Mouse (Mus musculus): ENCODE data around the gene Hunk. TPM values are rescaled to one million over a fixed set of nuclear protein-coding genes. Genes with fewer than 3 reads are reported as not detected.

The Hunk gene
- polyA plus RNA-seq, 1 experiment from 2014 or later: 10.6 TPM

DNA sequence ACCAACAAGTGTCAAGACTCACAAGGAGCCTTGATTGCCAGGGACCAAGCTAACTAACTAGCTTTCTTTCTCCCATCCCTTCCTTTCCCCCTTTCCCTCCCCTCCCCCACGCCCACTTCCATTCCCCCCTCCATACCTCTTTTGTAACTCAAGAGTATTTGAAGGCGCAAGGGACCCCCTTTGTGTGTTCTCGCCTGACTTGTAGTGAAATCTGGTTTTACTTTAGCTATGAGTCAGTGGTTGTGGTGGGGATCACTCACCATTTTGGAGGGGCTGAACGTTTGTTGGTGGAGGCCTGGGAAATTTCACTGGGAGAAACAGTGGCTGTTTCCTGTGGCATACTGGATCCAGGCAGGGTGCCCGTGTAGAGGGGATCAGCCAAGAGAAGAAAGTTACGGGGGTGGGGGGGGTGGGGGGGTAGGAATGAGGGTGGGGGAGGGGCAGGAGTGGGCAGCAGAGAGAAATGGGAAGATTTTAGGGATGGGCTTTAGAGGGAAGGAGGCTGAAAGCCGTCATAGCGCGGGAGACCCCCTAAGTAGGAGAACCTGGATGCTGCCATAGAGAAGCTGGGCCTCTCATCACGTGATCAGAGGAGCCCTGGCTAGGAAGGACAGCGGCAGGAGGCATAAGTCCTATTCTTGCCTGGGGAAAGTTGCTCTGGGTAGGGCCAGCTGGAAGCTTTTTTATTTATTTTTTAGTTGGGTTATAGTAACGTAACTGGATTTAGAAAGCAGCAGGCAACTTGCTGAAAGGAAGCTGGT is 15.3 kb downstream of the Hunk start:
- DNase-seq (ENCODE audit: low spot score) (peak; percentile 43), ATAC-seq (peak; percentile 37)
- Histone ChIP-seq H3K36me3 (ENCODE audit: control insufficient read depth, insufficient read depth, low read length) (no peaks in the 10 kb centered on the region), H3K27ac (ENCODE audit: low read depth, low read length) (no peak overlapping the region), H3K9me3 (replicated peaks; ENCODE audit: control insufficient read depth, low read length) (no peaks in the 10 kb centered on the region), H3K9ac (ENCODE audit: low read length) (no peak overlapping the region), H3K4me3 (ENCODE audit: low read depth, low read length) (no peak overlapping the region), H3K27me3 (replicated peaks; ENCODE audit: control insufficient read depth, insufficient read depth, low read length) (no peaks in the 10 kb centered on the region), H3K4me2 (ENCODE audit: low read length) (0 out of 2 replicates have a peak overlapping the region, but pooled peaks have one; percentile 16), H3K4me1 (ENCODE audit: control insufficient read depth, insufficient read depth, low read length) (peaks cover 8% of the 10 kb centered on the region)
- WGBS: 9% methylated on average over 12 of the region's 12 CpGs

GRCm38 (mm10) chr16:90402292-90402691 is 16.5 kb downstream of the Hunk start:
- H3K4me2 ChIP-seq (ENCODE audit: low read length): no peak overlapping the region
- no peak overlapping the region for H3K9ac ChIP-seq (ENCODE audit: low read length)
- no peaks in the 10 kb centered on the region for H3K9me3 ChIP-seq (replicated peaks; ENCODE audit: control insufficient read depth, low read length)
- peaks cover 8% of the 10 kb centered on the region for H3K4me1 ChIP-seq (ENCODE audit: control insufficient read depth, insufficient read depth, low read length)
- no peaks in the 10 kb centered on the region for H3K36me3 ChIP-seq (ENCODE audit: control insufficient read depth, insufficient read depth, low read length)
- no peak for DNase-seq (ENCODE audit: low spot score)
- H3K27me3 ChIP-seq (replicated peaks; ENCODE audit: control insufficient read depth, insufficient read depth, low read length): no peaks in the 10 kb centered on the region
- no peak overlapping the region for H3K27ac ChIP-seq (ENCODE audit: low read depth, low read length)
- ATAC-seq: no peak
- 89% methylated on average over 7 of the region's 7 CpGs for WGBS
- no peak overlapping the region for H3K4me3 ChIP-seq (ENCODE audit: low read depth, low read length)

DNA sequence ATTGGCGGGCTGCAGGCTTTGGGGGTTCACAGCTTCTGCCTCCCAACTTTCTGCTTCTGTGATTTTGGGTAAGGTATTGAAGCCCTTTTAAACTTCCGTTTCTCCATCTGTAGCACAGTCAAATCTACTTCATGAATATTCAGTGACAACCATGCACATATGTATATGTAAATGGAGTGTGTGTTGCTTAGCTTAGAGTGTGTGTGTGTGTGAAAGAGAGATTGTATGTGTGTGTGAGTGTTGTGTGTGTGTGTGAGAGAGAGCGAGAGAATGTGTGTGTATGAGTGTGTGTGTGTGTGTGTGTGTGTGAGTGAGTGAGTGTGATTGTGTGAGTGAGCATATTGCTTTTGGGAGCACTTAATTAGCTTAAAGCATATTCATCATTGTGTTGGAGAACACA is 19.4 kb downstream of the Hunk start:
- DNase-seq (ENCODE audit: low spot score) (peak; percentile 71), ATAC-seq (peak; percentile 69)
- H3K4me2 ChIP-seq (ENCODE audit: low read length): no peak overlapping the region
- H3K9ac ChIP-seq (ENCODE audit: low read length): no peak overlapping the region
- H3K27me3 ChIP-seq (replicated peaks; ENCODE audit: control insufficient read depth, insufficient read depth, low read length): no peaks in the 10 kb centered on the region
- peak overlapping the region; percentile 55; the same call in 1 of the 2 replicates for H3K27ac ChIP-seq (ENCODE audit: low read depth, low read length)
- peaks cover 27% of the 10 kb centered on the region for H3K4me1 ChIP-seq (ENCODE audit: control insufficient read depth, insufficient read depth, low read length)
- H3K9me3 ChIP-seq (replicated peaks; ENCODE audit: control insufficient read depth, low read length): no peaks in the 10 kb centered on the region
- H3K4me3 ChIP-seq (ENCODE audit: low read depth, low read length): no peak overlapping the region
- no peaks in the 10 kb centered on the region for H3K36me3 ChIP-seq (ENCODE audit: control insufficient read depth, insufficient read depth, low read length)
- WGBS: 52% methylated on average over 3 of the region's 3 CpGs

DNA sequence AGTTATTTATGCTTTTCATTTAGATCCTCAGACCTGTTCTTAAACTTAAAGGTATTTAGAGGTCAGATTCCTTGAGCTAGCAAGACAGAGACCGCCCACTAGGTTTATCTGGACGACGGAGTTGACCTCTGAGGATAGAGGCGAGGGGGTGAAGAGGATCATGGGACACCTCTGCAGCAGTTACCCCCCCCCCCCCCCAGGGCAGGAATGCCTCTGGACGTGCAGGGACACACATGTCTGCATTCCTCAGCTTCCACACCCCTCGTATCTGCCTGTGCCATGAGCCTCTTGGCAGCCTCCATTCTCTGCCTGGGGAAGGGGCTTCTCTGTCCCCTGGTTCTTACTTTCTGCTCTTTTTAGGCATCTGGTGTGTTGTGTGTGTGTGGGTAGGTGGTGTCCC is 19.8 kb downstream of the Hunk start:
- H3K4me1 ChIP-seq (ENCODE audit: control insufficient read depth, insufficient read depth, low read length): peaks cover 27% of the 10 kb centered on the region
- peak; percentile 33; the same call in 1 of the 2 replicates for ATAC-seq
- no peak overlapping the region for H3K9ac ChIP-seq (ENCODE audit: low read length)
- H3K4me3 ChIP-seq (ENCODE audit: low read depth, low read length): no peak overlapping the region
- H3K36me3 ChIP-seq (ENCODE audit: control insufficient read depth, insufficient read depth, low read length): no peaks in the 10 kb centered on the region
- WGBS: 54% methylated on average over 6 of the region's 6 CpGs
- no peaks in the 10 kb centered on the region for H3K9me3 ChIP-seq (replicated peaks; ENCODE audit: control insufficient read depth, low read length)
- no peak overlapping the region for H3K4me2 ChIP-seq (ENCODE audit: low read length)
- no peak for DNase-seq (ENCODE audit: low spot score)
- H3K27ac ChIP-seq (ENCODE audit: low read depth, low read length): peak overlapping the region; percentile 55; the same call in 1 of the 2 replicates
- H3K27me3 ChIP-seq (replicated peaks; ENCODE audit: control insufficient read depth, insufficient read depth, low read length): no peaks in the 10 kb centered on the region

DNA sequence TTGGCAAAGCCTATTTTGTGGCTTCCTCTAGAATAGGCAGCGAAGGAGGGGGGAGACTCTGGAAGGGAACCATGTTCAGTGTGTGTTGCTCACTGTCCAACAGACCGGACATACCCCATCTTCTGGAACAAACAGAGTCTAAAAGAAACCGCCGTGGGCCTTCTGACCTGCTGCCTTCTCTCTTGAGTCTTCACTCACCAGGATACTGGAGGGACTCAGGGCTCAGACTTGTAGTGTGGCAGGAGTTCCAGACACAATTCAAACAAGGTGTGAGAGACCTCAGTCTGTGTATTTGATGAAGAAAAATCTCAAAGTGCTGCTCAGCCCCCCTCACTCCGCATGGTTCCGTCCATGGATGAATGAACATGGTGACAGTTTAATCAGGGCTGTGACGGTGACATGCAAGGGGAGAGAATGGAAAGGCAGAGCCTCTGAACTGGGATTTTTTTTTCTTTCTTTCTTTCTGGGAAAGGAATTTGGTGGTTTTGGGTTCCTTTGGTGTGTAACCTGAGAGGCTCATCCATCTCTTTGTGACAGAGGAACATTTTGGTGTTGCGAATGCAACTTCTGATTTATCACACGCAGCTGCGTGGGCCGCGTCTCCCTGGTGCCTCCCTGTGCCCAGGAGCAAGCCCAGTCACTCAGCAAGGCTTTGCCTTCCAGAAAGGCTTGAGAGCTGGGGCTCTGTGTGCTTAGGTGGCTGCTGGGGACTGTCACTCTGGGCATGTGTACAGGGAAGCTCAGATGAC is 21.9 kb downstream of the Hunk start:
- DNase-seq (ENCODE audit: low spot score) (no peak), ATAC-seq (peak; percentile 53; the same call in 1 of the 2 replicates)
- 19% methylated on average over 12 of the region's 12 CpGs for WGBS
- H3K4me2 ChIP-seq (ENCODE audit: low read length): peak overlapping the region; percentile 8; the same call in 1 of the 2 replicates
- no peak overlapping the region for H3K4me3 ChIP-seq (ENCODE audit: low read depth, low read length)
- no peaks in the 10 kb centered on the region for H3K9me3 ChIP-seq (replicated peaks; ENCODE audit: control insufficient read depth, low read length)
- H3K36me3 ChIP-seq (ENCODE audit: control insufficient read depth, insufficient read depth, low read length): no peaks in the 10 kb centered on the region
- H3K4me1 ChIP-seq (ENCODE audit: control insufficient read depth, insufficient read depth, low read length): peaks cover 19% of the 10 kb centered on the region
- peak overlapping the region; percentile 40; the same call in 1 of the 2 replicates for H3K9ac ChIP-seq (ENCODE audit: low read length)
- peak overlapping the region; percentile 67; the same call in 1 of the 2 replicates for H3K27ac ChIP-seq (ENCODE audit: low read depth, low read length)
- H3K27me3 ChIP-seq (replicated peaks; ENCODE audit: control insufficient read depth, insufficient read depth, low read length): no peaks in the 10 kb centered on the region

GRCm38 (mm10) chr16:90412096-90413082 is 26.6 kb downstream of the Hunk start:
- 93% methylated on average over 8 of the region's 8 CpGs for WGBS
- H3K36me3 ChIP-seq (ENCODE audit: control insufficient read depth, insufficient read depth, low read length): peaks cover 10% of the 10 kb centered on the region; the same call in 1 of the 2 replicates
- ATAC-seq (no peak), DNase-seq (ENCODE audit: low spot score) (no peak)
- no peaks in the 10 kb centered on the region for H3K27me3 ChIP-seq (replicated peaks; ENCODE audit: control insufficient read depth, insufficient read depth, low read length)
- H3K4me2 ChIP-seq (ENCODE audit: low read length): no peak overlapping the region
- peaks cover 17% of the 10 kb centered on the region for H3K4me1 ChIP-seq (ENCODE audit: control insufficient read depth, insufficient read depth, low read length)
- H3K27ac ChIP-seq (ENCODE audit: low read depth, low read length): no peak overlapping the region
- no peak overlapping the region for H3K4me3 ChIP-seq (ENCODE audit: low read depth, low read length)
- H3K9ac ChIP-seq (ENCODE audit: low read length): no peak overlapping the region
- 0 out of 2 replicates have a peak, but pooled peaks cover 4% of the 10 kb centered on the region for H3K9me3 ChIP-seq (replicated peaks; ENCODE audit: control insufficient read depth, low read length)

- Histone ChIP-seq H3K27ac (ENCODE audit: low read depth, low read length) (no peak overlapping the region), H3K9me3 (replicated peaks; ENCODE audit: control insufficient read depth, low read length) (0 out of 2 replicates have a peak, but pooled peaks cover 4% of the 10 kb centered on the region), H3K36me3 (ENCODE audit: control insufficient read depth, insufficient read depth, low read length) (peaks cover 10% of the 10 kb centered on the region; the same call in 1 of the 2 replicates), H3K4me3 (ENCODE audit: low read depth, low read length) (no peak overlapping the region), H3K4me2 (ENCODE audit: low read length) (no peak overlapping the region), H3K9ac (ENCODE audit: low read length) (no peak overlapping the region), H3K27me3 (replicated peaks; ENCODE audit: control insufficient read depth, insufficient read depth, low read length) (no peaks in the 10 kb centered on the region), H3K4me1 (ENCODE audit: control insufficient read depth, insufficient read depth, low read length) (peaks cover 18% of the 10 kb centered on the region)
- no peak for ATAC-seq
- DNase-seq (ENCODE audit: low spot score): no peak
Measured at GRCm38 (mm10) chr16:90416621-90417020, 30.8 kb downstream of the Hunk start.

DNA sequence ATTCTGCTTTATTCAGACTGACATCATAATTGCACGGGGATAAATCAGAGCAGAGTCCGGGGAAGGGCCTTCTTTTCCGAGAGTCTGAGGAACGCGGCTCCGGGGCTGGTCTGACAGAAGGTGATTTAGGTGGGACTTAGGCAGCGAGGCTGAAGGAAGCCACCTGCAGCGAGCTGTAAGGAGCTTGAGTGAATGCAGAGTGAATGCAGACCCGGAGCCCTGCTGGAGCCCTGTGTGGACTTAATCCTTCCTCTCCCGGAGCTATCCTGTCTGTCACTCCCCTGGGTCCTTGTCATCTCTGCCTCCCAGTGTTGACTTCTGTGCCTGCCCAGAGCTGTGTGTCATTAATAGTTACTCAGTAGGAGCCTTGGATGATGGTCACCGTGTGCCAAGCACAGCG is 32.8 kb downstream of the Hunk start:
- no peak for ATAC-seq
- WGBS: 5% methylated on average over 12 of the region's 12 CpGs
- Histone ChIP-seq H3K36me3 (ENCODE audit: control insufficient read depth, insufficient read depth, low read length) (0 out of 2 replicates have a peak, but pooled peaks cover 4% of the 10 kb centered on the region), H3K27ac (ENCODE audit: low read depth, low read length) (no peak overlapping the region; the same call in 1 of the 2 replicates), H3K9ac (ENCODE audit: low read length) (peak overlapping the region; percentile 13; the same call in 1 of the 2 replicates), H3K9me3 (replicated peaks; ENCODE audit: control insufficient read depth, low read length) (no peaks in the 10 kb centered on the region), H3K4me2 (ENCODE audit: low read length) (0 out of 2 replicates have a peak overlapping the region, but pooled peaks have one; percentile 6), H3K27me3 (replicated peaks; ENCODE audit: control insufficient read depth, insufficient read depth, low read length) (no peaks in the 10 kb centered on the region), H3K4me3 (ENCODE audit: low read depth, low read length) (no peak overlapping the region), H3K4me1 (ENCODE audit: control insufficient read depth, insufficient read depth, low read length) (peaks cover 39% of the 10 kb centered on the region)
- DNase-seq (ENCODE audit: low spot score): no peak

All from forebrain, embryonic 14.5 days (tissue).